Mouse (Mus musculus): ENCODE results near the gene Lonp2.

Gene Lonp2

DNA sequence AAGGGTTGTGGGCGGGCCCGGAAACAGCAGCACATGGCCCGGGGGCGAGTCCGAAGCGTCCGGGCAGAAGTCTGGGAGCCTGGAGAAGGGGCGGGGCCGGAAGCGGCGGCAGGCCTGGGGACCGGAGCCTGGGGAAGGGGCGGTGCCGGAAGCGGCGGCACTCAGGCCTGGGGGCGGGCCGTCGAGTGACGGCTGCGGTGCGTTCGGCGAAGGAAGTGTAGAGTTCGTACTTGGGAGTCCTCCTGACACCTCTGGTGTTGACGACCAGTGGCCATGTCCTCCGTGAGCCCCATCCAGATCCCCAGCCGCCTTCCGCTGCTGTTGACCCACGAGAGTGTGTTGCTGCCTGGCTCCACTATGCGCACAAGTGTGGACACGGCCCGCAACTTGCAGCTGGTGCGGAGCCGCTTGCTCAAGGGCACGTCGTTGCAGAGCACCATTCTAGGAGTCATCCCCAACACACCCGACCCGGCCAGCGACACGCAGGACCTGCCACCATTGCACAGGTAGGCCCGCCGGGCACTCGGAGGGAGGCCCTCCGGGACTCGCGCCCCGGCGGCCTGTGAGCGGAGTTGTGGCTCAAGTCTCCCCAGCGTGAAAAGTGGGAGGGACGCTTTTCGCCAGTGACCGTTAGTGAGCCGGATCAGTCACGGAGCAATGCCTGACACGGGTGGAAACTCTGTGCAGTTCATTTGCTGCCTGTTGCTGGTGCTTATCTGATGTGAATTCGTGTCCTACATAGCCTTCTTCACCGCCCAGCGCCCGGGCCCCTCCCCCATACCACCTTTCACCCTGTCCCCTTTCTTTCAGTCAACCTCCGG is at the start of gene Lonp2:
Lonp2 (plus strand) TSS at position 133 of the 821 bp plus-strand sequence.
- peak; percentile 85 to 97 for DNase-seq (ENCODE audit: low spot score in 2 of 2)

DNA sequence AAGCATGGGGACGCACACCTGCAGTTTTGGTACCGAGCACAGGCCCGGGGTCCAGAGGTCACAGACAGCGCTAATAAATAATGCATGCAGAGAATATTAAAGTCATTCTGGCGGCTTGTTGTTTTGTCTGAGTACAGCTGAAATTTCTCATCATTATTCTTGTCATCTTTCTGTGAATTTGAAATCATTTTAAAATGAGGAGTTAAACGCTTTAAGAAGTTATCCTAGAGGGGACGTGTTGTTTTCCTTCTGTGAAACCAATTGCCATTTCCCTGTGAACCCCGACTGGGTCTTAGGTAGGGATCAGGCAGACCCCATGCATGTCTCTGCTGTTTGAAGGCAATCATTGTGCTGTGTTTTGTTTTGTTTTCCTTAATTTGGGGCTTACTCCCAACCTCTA is 46.3 kb upstream of the Lonp2 start:
- DNase-seq (ENCODE audit: low spot score in 2 of 2), result no peak

DNA sequence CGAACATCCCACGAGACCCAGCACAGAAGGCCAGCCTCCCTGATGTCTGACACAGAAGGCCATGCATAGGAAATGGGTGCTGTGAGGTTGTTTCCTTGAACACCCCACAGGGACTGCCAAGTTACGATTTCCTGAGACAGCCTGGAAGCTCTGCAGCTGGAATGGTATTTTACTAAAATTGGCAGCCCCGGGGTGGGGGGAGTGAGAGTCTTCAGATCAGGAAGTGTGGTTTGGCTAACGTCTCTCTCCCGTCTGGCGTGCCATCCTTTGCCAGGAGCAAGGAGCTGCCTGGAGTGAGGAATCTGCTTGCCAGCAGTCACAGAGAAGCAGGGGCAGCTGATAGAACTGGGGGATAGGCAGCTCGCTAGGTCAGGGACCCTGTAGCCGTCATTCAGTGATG is 45.8 kb upstream of the Lonp2 start:
- no peak for DNase-seq (ENCODE audit: low spot score in 2 of 2)

DNA sequence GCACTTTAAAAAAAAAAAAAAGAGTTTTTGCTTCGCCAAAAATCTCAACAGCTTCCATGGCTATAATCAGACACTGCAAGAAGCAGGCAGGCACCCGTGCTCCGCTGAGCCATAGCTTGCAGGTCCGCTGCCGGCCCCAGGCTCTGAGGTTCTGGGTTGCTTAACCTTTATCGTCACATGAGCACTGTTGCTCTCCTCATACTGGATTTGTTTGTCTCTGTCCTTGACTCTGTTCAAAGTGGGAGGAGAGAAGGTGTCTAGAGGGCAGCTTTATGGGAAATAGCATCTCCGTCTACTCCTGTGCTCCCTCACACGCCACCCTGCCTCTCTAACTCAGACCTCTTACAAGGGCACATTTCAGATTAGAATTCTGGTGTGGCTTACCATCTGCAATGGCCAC is 45.1 kb upstream of the Lonp2 start:
- DNase-seq (ENCODE audit: low spot score in 2 of 2), result no peak

DNA sequence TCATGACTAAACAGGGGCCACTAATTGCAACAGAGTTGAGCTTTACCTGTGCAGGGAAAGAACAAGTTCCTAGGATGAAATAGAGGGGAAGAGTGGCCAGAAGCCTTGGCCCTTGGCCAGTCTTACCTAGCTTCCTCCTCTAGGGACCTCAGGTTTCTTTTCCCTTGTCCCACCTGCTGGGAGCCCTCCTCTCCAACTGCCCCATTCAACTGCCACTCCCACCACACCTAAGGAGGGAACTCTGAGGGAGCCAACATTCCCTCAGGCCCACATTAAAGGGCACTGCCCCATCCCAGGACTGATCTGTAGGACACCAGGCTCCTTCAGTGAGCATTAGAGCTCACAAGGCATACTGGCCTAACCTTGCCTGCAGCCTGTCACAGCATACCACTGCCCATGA is 43.4 kb upstream of the Lonp2 start, which contains the start of gene Abcc12:
Abcc12 (minus strand) TSS at position 229 of the 400 bp plus-strand sequence.
- no peak for DNase-seq (ENCODE audit: low spot score in 2 of 2)

DNA sequence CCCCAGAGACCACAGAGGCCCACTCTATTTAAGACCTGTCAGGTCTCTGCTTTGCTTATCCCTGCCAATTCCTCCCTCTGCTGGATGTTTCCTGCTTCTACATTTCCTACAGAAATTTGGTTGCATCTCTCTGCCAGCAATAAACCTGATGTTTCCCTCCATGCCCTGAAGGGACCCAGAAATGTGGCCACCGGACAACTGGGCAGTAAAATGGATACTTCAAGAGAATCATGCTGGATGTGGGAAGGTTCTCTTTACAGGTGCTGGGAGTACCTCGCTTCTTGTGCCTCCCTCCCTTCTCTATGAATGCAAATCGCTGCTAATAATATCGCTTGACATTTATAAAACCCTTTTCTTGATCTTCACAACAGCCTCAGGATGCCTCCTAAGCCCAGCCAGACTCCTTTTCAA is 41.9 kb upstream of the Lonp2 start:
- DNase-seq (ENCODE audit: low spot score in 2 of 2), result no peak

DNA sequence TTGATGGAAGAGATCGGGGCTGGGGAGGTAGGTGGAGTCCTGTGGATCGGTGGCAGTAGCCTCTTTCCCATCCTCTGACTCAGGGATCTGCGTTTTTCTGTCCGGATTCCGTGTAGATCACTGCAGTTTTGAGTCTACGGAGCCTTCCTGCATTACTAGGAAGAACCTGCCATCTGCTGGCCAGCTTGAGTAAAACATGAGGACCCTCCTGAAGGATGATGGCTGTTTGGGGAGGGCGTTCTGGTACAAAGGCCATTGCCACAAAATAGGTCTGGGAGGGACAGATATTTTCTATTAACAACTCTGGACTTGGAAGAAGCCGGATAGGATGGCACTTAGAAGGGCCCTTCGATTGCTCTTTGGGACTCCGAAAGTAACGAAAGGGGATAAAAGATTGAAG is 38.7 kb upstream of the Lonp2 start:
- peak; percentile 46 to 81 for DNase-seq (ENCODE audit: low spot score in 2 of 2)

DNA sequence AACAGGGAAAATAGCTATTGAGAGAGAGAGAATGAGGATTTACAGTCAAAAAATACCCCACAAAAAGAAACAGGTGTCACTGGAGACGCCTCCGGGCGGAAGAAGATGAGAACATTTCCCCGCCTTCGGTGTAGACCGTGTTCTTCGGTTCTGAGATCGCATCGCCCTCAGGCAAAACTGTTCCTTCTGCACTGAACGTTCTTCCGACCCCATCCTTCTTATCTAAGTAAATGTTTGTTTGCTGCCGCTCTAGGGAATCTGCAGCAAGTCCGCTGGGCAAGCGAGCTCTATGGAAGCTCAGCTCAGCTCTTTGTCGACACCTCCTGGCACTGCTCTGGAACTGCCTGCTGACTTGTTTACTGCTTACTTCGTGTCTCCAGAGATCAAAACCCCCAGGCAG is 38.3 kb upstream of the Lonp2 start:
- DNase-seq (ENCODE audit: low spot score in 2 of 2), result peak; percentile 26 to 69

DNA sequence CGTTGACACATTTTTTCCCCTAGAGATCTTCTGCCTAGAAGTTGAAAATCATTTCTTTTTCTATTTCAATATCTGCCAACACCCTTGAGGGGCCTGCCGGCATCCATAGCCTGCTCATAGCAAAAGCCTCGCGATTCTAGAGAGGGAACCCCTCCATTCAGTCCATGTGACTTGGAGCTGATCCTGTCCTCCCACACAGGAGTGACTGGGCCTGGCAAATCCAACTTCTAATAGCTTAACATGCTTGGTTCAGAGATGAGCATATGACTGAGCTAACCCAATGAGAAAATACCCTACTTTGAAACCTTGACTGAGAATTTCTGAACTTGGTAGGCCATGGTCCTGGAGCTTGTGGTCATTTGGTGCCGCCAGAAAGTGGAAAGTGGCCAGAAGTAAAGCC is 37.8 kb upstream of the Lonp2 start:
- DNase-seq (ENCODE audit: low spot score in 2 of 2), result no peak

DNA sequence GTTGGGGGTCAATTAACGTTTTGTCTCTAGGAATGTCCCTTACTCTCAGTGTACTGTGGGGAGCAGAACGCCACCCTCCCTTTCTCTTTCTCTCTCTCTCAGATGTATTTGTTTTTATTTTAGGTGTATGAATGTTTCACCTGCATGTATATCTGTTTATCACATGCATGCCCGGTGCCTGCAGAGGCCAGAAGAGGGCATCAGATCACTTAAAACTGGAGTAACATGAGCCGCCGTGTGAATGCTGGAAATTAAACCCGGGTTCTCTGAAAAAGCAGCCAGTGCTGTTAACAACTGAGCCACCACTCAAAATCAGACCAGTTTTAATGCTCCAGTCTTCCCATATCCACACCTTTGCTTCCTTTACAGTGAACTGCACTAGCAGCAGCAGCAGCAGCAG is 37.2 kb upstream of the Lonp2 start:
- no peak for DNase-seq (ENCODE audit: low spot score in 2 of 2)

DNA sequence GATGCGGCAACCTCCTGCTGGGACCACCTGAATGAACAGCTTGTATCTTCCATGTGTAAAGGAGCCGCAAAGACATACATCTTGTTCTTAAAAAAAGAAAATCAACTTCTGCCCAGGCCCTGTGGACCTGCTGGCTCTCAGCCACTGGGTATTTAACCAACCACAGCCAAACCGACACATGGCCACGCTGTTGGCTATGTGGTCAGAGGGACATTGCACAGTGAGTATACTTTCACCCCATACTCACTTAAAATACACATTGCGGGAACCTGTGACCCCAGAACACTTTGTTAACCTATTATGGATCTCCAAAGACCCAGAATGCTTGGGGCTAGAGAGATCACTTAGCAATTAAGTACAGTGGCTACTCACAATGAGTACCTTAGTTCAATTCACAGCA is 35.5 kb upstream of the Lonp2 start:
- DNase-seq (ENCODE audit: low spot score in 2 of 2), result no peak

DNA sequence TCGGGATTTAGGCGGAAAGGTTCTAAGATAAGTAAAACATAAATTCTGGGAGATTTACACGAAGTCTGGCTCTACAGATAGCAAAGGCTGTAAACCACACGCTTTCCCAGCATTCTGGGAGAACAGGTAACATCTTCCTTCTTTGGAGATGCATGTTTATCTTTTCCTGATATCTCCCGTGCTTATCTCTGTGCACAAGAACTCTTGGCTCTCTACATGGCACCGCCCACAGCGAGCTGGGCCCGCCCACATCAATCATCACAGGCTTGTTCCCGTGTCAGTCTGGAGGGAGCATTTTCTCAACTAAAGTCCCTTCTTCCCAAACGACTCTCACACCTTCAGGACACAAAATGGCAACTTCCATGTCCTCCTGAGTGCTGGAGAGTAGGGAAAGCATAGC is 30.7 kb upstream of the Lonp2 start:
- no peak for DNase-seq (ENCODE audit: low spot score in 2 of 2)

DNA sequence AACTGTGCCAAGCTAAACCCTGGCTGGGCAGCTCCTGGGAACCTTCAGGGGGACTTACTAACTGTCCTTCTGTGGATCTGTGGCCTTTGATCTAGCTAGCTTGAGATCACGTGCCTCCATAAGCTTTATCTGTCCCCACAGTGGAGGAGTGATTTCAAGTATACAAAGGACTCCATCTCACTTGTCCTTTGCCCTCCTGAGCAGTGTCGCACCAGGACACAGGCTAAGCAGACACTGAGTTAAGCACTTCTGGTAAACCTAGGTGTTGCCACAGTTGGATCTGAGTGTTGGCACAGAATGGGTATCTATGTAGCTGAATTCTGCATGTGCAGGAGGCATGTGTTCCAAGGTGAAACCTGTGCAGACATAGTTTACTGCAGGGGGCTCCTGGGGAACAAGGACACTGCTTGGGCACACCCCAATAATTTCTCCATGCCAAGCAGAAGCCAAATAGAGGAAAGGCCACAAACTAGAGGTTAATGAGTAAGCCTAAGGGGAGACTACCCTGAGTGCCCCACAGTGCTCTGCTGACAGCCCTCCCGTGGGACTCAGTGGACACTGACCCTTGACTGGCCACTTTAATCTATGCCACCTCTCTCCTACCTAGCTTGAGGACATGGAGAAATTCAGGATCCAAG is 29.6 kb upstream of the Lonp2 start:
- DNase-seq (ENCODE audit: low spot score in 2 of 2), result no peak

DNA sequence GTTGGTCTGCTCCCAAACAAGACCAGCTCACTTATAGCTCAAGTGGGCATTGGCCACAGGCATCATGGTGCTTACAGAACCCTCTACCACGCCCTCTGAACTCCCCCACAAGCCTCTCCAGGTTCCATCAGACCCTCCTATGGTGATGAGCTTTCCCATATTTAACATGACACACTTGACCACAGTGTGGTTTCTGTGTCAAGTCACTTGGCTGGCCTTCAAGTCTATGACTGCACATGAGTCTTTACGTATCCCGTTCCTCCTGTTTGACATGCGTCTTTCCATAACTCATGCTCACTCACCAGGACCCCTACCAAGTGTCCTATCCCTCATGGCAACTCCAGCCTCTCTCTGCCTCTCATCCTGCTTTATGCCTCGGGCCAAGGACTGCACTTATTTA is 28.2 kb upstream of the Lonp2 start:
- no peak for DNase-seq (ENCODE audit: low spot score in 2 of 2)

DNA sequence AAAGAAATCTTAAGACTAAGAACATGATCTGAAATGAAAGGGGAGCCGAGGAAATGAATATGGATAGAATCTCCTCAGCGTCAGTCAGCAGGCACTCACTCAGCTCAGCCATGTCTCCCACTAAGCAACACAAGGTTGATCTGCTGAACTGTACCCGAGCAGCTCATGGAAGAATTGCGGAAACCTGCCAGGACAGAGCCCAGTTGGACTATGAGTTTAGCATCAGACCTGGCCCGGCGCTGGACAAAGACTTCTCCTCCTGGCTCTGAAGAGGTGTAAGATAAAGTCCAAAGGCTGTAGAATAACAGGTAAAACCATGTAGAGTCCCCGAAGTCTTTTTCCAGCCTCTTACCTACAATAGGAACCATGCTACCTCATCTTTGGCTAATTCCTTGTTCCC is 26.2 kb upstream of the Lonp2 start:
- no peak for DNase-seq (ENCODE audit: low spot score in 2 of 2)

DNA sequence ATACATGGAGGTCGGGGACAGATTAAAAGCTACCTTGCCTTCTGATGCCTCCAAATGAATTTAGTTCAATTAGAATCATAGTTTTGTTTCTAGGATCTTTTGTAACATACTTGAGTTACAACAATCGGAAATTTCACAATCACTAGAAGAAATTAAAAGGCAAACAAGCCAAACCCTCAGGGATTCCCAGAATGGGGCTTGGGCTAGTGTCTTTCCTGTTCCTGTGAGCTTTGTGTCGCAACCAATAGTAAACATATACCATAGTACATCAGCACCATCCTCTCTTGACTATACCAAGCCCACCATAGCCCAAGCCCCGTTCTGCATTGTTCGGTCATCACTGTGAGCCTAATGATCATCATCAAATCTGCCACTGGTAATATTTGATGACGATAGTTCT is 24.5 kb upstream of the Lonp2 start:
- no peak for DNase-seq (ENCODE audit: low spot score in 2 of 2)

DNA sequence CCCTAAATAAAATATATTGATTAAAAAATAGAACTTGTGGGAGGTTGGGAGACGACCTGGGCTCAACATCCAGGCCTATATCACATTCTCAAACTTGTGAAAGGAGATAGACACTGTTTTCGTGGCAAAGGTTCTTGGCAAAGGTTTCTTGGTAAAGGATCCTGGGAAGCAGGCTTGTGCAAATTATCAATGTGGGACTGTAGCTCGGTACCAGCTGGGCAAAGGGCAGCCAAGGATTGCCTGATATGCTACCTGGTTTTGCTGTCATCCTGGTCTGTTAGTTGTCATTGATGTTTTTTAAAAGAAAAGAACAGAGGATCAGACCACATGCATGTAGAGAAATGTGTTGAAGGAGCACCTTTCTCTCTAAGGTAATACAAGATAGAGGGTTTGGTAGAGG is 23.5 kb upstream of the Lonp2 start:
- DNase-seq (ENCODE audit: low spot score in 2 of 2), result no peak

DNA sequence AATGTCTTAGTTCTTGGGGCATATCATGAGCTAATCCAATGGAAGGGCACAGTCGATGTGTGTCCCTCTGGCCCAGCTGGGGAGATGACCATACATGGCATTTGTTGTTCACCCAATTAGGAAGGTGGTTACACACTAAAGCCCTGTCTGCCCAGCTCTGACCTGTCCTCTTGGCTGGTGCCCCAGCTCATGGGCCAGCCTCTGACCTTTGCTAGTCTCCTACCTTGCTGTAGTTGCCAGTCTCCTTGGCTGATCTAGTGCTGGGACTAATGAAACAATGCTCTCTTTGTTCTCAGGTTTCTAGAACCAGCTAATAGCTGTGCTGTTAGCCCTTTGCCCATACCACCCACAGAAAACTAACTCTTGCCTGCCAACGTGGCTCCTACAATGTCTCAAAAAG is 20.7 kb upstream of the Lonp2 start:
- no peak for DNase-seq (ENCODE audit: low spot score in 2 of 2)

DNA sequence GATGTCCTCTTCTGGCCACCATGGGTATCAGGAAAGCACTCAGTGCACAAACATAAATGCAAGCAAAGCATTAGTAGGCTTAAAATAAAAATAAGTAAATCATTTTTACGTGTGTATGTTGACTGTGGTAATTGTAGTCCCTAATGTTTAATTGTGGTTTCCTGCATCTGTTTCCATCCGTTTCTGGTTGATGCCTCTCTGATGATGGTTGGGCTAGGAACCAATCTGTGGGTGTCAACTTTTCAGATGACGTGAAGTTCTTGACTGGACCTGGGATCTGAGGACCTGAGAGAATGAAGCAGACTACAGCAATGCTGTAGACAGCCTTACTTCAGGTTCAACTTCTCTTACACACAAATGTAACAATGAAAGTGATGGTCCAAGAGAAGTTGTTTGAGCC is 19.2 kb upstream of the Lonp2 start:
- no peak for DNase-seq (ENCODE audit: low spot score in 2 of 2)

DNA sequence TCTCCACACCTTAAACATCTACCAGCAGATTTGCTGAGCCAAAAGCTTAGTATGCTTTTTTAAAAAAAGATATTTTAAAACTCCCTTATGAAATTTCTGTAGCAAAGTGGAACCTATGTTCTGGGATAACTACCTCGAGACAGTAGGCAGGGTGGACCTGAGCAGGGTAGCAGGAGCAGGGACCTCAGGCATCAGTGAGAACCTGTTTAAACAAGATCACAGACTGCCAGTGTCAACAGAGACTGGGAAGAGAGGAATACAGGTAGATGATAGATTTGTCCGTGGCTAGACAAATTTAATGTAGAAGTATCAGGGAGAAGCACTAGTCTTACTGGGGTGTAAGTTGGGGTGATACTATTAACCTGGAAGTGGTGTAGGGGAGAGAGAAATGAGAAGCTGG is 10.0 kb upstream of the Lonp2 start:
- no peak for DNase-seq (ENCODE audit: low spot score in 2 of 2)

DNA sequence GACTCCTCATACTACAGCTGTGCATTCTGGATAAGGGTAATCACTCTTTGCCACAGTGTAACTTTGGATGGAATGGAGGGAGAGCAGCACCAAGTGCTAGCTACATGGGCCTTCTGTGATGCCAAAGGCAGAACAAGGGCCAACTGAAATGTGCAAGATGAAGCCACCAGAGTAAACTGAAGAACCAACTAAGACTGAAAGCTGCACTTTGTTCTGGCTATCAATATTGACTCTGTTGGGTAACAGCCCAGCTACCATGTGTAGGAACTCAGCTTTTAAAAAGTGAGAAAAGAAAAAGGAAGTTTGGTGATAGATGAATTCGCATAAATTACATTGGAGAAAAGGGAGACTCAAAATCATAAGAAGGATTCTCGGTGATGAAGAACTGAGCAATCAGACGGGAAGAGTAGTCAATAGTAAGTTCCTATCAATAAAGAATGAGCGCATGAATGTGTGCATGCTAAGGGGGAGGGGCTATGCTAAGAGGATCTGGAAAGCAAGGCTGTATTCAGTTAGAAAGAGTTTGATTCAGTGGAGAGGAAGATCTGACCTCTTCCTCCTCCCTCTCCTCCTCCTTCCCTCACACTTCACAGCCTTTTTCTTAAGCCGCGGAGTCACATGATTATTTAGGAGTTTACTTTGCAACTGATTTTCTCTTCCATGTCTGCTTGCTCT is 8.6 kb upstream of the Lonp2 start:
- no peak for DNase-seq (ENCODE audit: low spot score in 2 of 2)

DNA sequence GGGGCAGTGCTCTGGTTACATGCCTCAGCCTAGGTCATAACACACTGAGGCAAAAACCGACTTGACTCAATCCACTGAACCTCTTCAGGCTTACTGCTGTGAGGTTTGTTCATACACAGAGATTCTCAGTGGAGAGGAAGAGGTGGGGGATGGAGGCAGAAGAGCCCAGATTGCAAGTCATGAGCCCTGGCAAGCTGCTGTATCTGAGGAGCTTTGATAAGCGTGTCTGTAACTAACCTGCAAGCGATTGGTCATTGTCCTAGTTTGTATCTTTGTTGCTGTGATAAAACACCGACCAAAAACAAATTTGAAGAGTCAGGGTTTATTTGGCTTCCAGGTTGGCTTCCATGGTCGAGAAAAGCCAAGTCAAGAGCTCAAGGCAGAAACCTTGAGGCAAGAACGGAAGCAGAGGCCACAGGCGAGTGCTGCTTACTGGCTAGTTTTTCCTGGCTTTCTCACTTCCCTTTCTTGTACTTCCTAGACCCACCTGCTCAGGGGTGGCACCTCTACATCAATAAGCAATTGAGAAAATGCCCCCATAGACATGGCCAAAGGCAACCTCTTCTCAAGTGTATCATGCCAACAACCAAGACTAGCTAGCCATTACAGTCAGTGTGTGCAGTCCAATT is 6.0 kb upstream of the Lonp2 start:
- DNase-seq (ENCODE audit: low spot score in 2 of 2), result no peak

DNA sequence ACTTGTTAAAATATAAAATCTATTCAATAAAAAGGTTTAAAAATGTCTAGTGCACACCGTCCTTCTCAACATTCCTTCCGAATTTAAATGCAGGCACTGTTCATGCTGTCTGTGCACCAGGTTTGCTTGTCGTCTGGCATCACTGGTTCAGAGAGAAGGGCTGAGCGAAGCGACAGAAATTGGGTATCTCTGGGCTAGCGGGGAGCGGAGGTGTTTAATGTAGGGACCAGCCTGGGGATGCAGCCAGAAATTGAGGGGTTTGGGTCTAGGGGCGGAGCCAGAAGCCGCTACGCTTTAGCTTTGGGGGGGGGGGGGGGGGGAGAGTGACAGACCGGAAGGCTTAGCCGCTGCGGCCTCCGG is 312 bp upstream of the Lonp2 start:
- no peak for DNase-seq (ENCODE audit: low spot score in 2 of 2)
